Mouse (Mus musculus): Measurements from ENCODE around the gene Gpc6. TPM values are rescaled to one million over a fixed set of nuclear protein-coding genes. Genes with fewer than 3 reads are reported as not detected.

Gene Gpc6
- polyA plus RNA-seq, 1 experiment from 2014 or later: 11.4 TPM

DNA sequence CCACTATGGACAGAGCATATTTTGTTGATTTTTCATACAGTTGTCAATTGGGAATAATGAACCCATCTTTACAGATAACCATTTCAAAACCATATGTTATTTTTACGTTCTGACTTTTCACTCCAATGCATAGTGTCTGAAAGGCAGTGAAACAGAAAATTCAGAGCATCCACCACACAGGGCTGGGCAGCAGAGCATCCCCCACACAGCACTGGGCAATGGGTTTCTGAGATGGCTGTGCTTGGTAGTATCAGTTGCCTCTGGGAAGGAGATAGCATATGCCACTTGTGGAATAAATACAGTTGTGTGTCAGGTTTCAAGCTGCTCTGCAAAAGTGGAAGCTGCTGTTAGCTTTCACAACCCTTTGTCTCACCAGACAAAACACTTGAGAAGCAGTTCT lies 75.3 kb downstream of the Gpc6 start:
- Histone ChIP-seq H3K4me1 (replicated peaks; ENCODE audit: control insufficient read depth, insufficient read depth) (no peaks in the 10 kb centered on the region), H3K9ac (ENCODE audit: low read length) (no peak overlapping the region), H3K36me3 (ENCODE audit: control insufficient read depth, insufficient read depth, low read length) (no peaks in the 10 kb centered on the region), H3K4me2 (replicated peaks; ENCODE audit: low read depth) (no peak overlapping the region), H3K27me3 (ENCODE audit: control insufficient read depth, insufficient read depth, low read length) (no peaks in the 10 kb centered on the region), H3K27ac (replicated peaks) (no peak overlapping the region), H3K4me3 (ENCODE audit: low read depth, low read length) (no peak overlapping the region), H3K9me3 (ENCODE audit: control insufficient read depth, low read length) (no peaks in the 10 kb centered on the region)
- TF ChIP-seq EP300 (optimal IDR thresholded peaks at IDR 0.05) (no peak), CTCF (IDR thresholded peaks at IDR 0.05; ENCODE audit: low read depth) (no peak)
- no peak for ATAC-seq (ENCODE audit: low FRiP score, low TSS enrichment)
- WGBS: 76% methylated on average over 1 of the region's 1 CpGs
- DNase-seq (ENCODE audit: low spot score): no peak

DNA sequence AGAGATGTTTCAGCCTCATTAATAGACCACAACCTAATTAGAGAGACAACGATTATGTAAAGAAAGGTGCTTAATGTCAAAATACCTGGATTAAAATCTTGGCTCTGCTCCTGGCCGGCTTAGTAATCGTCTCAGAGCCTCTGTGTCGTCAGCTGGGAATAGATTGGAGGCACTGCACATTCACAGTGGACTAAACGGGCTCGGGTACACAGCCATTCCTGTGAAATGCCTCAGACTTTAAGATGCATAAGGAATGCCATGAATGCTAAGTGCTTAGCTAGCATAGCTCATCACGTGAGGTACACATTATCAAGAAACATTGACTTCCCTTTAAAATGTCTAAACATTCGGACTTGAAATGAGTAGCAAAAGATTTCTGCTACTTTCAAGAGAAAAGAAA lies 77.2 kb downstream of the Gpc6 start:
- ATAC-seq (ENCODE audit: low FRiP score, low TSS enrichment): no peak
- Histone ChIP-seq H3K4me3 (ENCODE audit: low read depth, low read length) (no peak overlapping the region), H3K4me1 (replicated peaks; ENCODE audit: control insufficient read depth, insufficient read depth) (no peaks in the 10 kb centered on the region), H3K4me2 (replicated peaks; ENCODE audit: low read depth) (no peak overlapping the region), H3K27me3 (ENCODE audit: control insufficient read depth, insufficient read depth, low read length) (no peaks in the 10 kb centered on the region), H3K36me3 (ENCODE audit: control insufficient read depth, insufficient read depth, low read length) (no peaks in the 10 kb centered on the region), H3K9ac (ENCODE audit: low read length) (no peak overlapping the region), H3K27ac (replicated peaks) (no peak overlapping the region), H3K9me3 (ENCODE audit: control insufficient read depth, low read length) (no peaks in the 10 kb centered on the region)
- no peak for DNase-seq (ENCODE audit: low spot score)
- WGBS: 68% methylated on average over 8 of the region's 8 CpGs
- TF ChIP-seq CTCF (IDR thresholded peaks at IDR 0.05; ENCODE audit: low read depth) (no peak), EP300 (optimal IDR thresholded peaks at IDR 0.05) (no peak)

DNA sequence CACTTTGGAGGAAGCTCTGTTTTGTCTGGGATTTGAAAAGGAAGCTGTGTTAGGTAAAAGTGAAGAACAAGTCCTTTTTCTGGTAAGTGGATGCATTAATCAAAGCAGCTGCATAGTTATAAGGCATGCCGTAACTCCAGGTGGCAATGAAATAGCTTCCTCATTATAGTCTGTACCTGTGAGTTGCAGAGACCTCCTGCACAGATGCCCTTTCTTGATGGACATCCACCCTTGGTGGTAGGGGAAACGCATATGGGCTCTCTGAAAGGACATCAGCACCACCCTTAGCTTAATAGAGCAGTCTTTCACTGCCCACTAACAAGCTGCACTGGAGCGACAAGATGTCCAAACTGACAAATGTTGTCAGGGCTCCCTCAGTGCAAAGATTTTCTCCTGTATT lies 83.7 kb downstream of the Gpc6 start:
- Histone ChIP-seq H3K9ac (ENCODE audit: low read length) (no peak overlapping the region), H3K4me3 (ENCODE audit: low read depth, low read length) (no peak overlapping the region), H3K4me2 (replicated peaks; ENCODE audit: low read depth) (no peak overlapping the region), H3K27me3 (ENCODE audit: control insufficient read depth, insufficient read depth, low read length) (no peaks in the 10 kb centered on the region), H3K27ac (replicated peaks) (no peak overlapping the region), H3K36me3 (ENCODE audit: control insufficient read depth, insufficient read depth, low read length) (no peaks in the 10 kb centered on the region), H3K9me3 (ENCODE audit: control insufficient read depth, low read length) (no peaks in the 10 kb centered on the region), H3K4me1 (replicated peaks; ENCODE audit: control insufficient read depth, insufficient read depth) (no peaks in the 10 kb centered on the region)
- DNase-seq (ENCODE audit: low spot score) (no peak), ATAC-seq (ENCODE audit: low FRiP score, low TSS enrichment) (no peak)
- TF ChIP-seq EP300 (optimal IDR thresholded peaks at IDR 0.05) (no peak), CTCF (IDR thresholded peaks at IDR 0.05; ENCODE audit: low read depth) (no peak)
- WGBS: 75% methylated on average over 3 of the region's 3 CpGs

DNA sequence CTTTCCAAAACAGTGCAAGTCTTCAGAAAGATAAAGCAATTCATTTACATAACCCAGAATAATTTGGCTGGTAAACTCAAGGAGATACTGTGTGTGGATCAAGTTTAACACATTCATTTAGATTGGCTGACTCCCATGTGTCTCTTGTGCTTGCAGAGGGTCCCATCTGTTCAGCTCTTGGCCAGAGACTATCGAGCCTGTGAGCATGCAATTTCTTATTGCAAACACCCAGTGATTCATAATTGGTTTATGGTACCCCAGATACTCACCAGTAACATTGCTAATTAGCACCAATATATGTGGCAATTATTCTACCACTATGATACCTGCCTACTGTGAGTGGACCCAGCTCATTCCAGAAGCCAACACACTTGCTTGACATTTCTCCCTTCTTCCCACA lies 87.9 kb downstream of the Gpc6 start:
- TF ChIP-seq EP300 (optimal IDR thresholded peaks at IDR 0.05) (no peak), CTCF (IDR thresholded peaks at IDR 0.05; ENCODE audit: low read depth) (no peak)
- H3K4me1 ChIP-seq (replicated peaks; ENCODE audit: control insufficient read depth, insufficient read depth): no peaks in the 10 kb centered on the region
- no peak overlapping the region for H3K9ac ChIP-seq (ENCODE audit: low read length)
- no peak overlapping the region for H3K4me2 ChIP-seq (replicated peaks; ENCODE audit: low read depth)
- ATAC-seq (ENCODE audit: low FRiP score, low TSS enrichment) (no peak), DNase-seq (ENCODE audit: low spot score) (no peak)
- H3K27me3 ChIP-seq (ENCODE audit: control insufficient read depth, insufficient read depth, low read length): no peaks in the 10 kb centered on the region
- H3K27ac ChIP-seq (replicated peaks): no peak overlapping the region
- H3K36me3 ChIP-seq (ENCODE audit: control insufficient read depth, insufficient read depth, low read length): no peaks in the 10 kb centered on the region
- WGBS: 52% methylated on average over 1 of the region's 1 CpGs
- no peaks in the 10 kb centered on the region for H3K9me3 ChIP-seq (ENCODE audit: control insufficient read depth, low read length)
- no peak overlapping the region for H3K4me3 ChIP-seq (ENCODE audit: low read depth, low read length)

DNA sequence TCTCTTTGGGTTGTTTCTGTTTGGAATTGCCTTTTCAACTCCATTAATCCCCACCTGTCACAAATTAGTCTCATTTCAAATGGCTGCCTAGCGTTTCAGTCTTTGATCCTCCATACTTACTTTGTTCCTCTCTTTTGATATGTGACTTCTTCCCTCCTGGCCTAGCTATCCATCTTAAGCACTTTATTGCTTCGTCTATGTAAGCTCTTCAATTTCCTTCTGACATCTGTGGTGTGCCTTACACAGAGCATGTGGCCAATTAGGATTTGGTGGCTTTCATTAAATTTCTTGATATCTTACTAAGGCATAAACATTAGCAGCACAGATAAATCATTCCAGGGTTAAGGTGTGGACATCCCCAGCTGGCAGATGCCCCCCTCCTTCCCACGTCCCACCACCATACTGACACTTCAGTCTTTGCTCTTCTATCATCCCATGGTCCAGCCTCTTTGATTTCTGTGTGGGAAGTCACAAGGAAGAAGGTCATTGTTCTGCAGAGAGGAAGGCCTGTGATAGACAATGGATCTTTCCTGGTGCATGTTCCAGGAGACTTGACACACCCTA lies 88.5 kb downstream of the Gpc6 start:
- WGBS: 60% methylated on average over 3 of the region's 3 CpGs
- no peak for TF ChIP-seq CTCF (IDR thresholded peaks at IDR 0.05; ENCODE audit: low read depth)
- no peak for TF ChIP-seq EP300 (optimal IDR thresholded peaks at IDR 0.05)
- H3K9ac ChIP-seq (ENCODE audit: low read length): no peak overlapping the region
- H3K4me1 ChIP-seq (replicated peaks; ENCODE audit: control insufficient read depth, insufficient read depth): no peaks in the 10 kb centered on the region
- H3K27me3 ChIP-seq (ENCODE audit: control insufficient read depth, insufficient read depth, low read length): no peaks in the 10 kb centered on the region
- DNase-seq (ENCODE audit: low spot score): no peak
- no peak overlapping the region for H3K4me2 ChIP-seq (replicated peaks; ENCODE audit: low read depth)
- H3K9me3 ChIP-seq (ENCODE audit: control insufficient read depth, low read length): no peaks in the 10 kb centered on the region
- H3K36me3 ChIP-seq (ENCODE audit: control insufficient read depth, insufficient read depth, low read length): no peaks in the 10 kb centered on the region
- no peak overlapping the region for H3K27ac ChIP-seq (replicated peaks)
- H3K4me3 ChIP-seq (ENCODE audit: low read depth, low read length): no peak overlapping the region
- ATAC-seq (ENCODE audit: low FRiP score, low TSS enrichment): no peak

DNA sequence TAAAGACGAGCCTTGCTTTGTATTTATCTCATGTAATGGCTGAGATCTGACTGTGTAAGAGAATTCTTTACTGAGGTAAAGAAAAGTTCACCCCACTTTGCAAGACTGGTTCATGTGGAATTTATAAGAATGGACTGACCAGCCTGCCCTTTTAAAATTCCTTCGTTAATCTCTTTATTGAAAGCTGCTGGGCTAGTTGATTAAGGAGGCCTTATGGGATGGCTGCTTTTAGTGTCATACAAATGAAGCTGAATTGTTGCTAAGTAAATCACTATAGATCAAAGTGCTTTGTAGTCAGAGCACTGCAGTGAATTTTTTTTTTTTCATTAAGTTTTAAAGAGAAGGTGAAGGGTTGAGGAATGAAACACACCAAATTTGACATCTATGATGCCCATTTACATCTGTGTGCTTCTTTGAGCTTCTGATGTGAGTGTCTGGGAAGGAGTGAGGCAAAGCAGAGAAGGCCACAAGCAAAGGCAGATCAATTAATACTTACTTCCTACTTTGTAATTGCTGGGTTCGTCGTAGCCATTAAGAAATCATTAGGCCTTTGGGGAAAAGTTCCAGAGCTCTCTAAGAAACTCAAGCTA lies 90.3 kb downstream of the Gpc6 start:
- Histone ChIP-seq H3K9ac (ENCODE audit: low read length) (no peak overlapping the region), H3K27me3 (ENCODE audit: control insufficient read depth, insufficient read depth, low read length) (no peaks in the 10 kb centered on the region), H3K4me2 (replicated peaks; ENCODE audit: low read depth) (no peak overlapping the region), H3K4me3 (ENCODE audit: low read depth, low read length) (no peak overlapping the region), H3K36me3 (ENCODE audit: control insufficient read depth, insufficient read depth, low read length) (no peaks in the 10 kb centered on the region), H3K27ac (replicated peaks) (no peak overlapping the region), H3K4me1 (replicated peaks; ENCODE audit: control insufficient read depth, insufficient read depth) (no peaks in the 10 kb centered on the region), H3K9me3 (ENCODE audit: control insufficient read depth, low read length) (no peaks in the 10 kb centered on the region)
- DNase-seq (ENCODE audit: low spot score) (no peak), ATAC-seq (ENCODE audit: low FRiP score, low TSS enrichment) (no peak)
- TF ChIP-seq CTCF (IDR thresholded peaks at IDR 0.05; ENCODE audit: low read depth) (no peak), EP300 (optimal IDR thresholded peaks at IDR 0.05) (no peak)
- 49% methylated on average over 4 of the region's 4 CpGs for WGBS

Data from stomach, postnatal 0 days (tissue).